Mouse (Mus musculus) stomach, postnatal 0 days (tissue): Measurements from ENCODE around the gene Ptpn13. TPM values are rescaled to one million over a fixed set of nuclear protein-coding genes. Genes with fewer than 3 reads are reported as not detected.

Experiments used
- ATAC-seq: fragments of 200-750 bp; cut with Nextera tagmentation; 2 replicates; pipeline ENCODE4 v1.8.0; 2017; ENCODE audit not compliant: low FRiP score, low TSS enrichment
- DNase-seq: peaks from one replicate; pipeline ENCODE4 v3.0.0-alpha.2; 2016; ENCODE audit warnings: low spot score
- H3K27ac ChIP-seq: fragments of 300-500 bp; sonication (generic); replicated peaks from 2 replicates; pipeline ENCODE4 v1.5.1; 2014; ENCODE audit warnings: mild to moderate bottlenecking, control low read depth
- H3K27me3 ChIP-seq: fragments of 300-500 bp; sonication (generic); 2 replicates; pipeline ENCODE4 v1.6.1; 2014; ENCODE audit warnings: low read length; ENCODE audit not compliant: control insufficient read depth, insufficient read depth
- H3K36me3 ChIP-seq: fragments of 300-500 bp; sonication (generic); 2 replicates; pipeline ENCODE4 v1.6.1; 2014; ENCODE audit warnings: low read length, mixed read lengths; ENCODE audit not compliant: control insufficient read depth, insufficient read depth
- H3K4me1 ChIP-seq: fragments of 300-500 bp; sonication (generic); replicated peaks from 2 replicates; pipeline ENCODE4 v1.6.1; 2014; ENCODE audit warnings: antibody characterized with exemption; ENCODE audit not compliant: control insufficient read depth, insufficient read depth
- H3K4me2 ChIP-seq: fragments of 300-500 bp; sonication (generic); replicated peaks from 2 replicates; pipeline ENCODE4 v1.6.1; 2014; ENCODE audit warnings: low read depth, mild to moderate bottlenecking, control low read depth, moderate library complexity
- H3K4me3 ChIP-seq: fragments of 300-500 bp; sonication (generic); 2 replicates; pipeline ENCODE4 v1.5.1; 2014; ENCODE audit warnings: low read depth, low read length, control low read depth
- H3K9ac ChIP-seq: fragments of 300-500 bp; sonication (generic); 2 replicates; pipeline ENCODE4 v1.6.1; 2014; ENCODE audit warnings: mild to moderate bottlenecking, low read length, control low read depth, mixed read lengths
- H3K9me3 ChIP-seq: fragments of 300-500 bp; sonication (generic); 2 replicates; pipeline ENCODE4 v1.6.1; 2016; ENCODE audit warnings: low read length; ENCODE audit not compliant: control insufficient read depth
- CTCF ChIP-seq: IDR thresholded peaks from 2 replicates; pipeline ENCODE4 v1.5.1; 2016; ENCODE audit warnings: antibody characterized with exemption, low read depth, mild to moderate bottlenecking, moderate library complexity
- EP300 ChIP-seq: optimal IDR thresholded peaks from 2 replicates; pipeline ENCODE3; 2016; ENCODE audit warnings: antibody characterized with exemption
- WGBS: fragments of 180-500 bp; shearing (Covaris S2); extraction: QIAGEN DNeasy Blood & Tissue Kit; methylation state at CpG from one replicate; pipeline ENCODE4 v1.1.7; 2014; 5-methylcytosine and 5-hydroxymethylcytosine counted together
- polyA plus RNA-seq: library from polyadenylated mRNA; unstranded; fragments of >200 nt; fragmentation: Nextera tagmentation; extraction: Ambion mirVana; gene quantifications from 2 replicates; pipeline ENCODE4 v1.2.1, GENCODE M21; 2015

The Ptpn13 gene
- polyA plus RNA-seq, 1 experiment from 2014 or later = 7.6 TPM

DNA sequence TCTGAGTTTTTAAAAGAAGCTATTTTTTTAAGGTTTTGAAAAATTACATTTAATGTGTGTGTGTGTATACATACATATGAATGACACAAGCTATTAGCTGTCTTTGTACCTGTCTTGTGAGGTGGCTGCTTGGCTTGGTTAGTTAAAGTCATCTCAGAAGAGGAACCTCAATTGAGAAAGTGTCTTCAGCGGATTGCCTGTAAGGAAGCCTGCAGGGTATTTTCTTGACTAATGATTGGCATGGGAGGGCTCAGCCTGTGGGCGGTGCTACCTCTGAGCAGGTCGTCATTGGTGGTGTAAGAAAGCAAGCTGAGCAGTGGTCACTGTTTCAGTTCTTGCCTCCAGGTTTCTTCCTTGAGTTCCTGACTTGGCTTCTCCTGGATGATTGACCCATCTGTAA lies 12.7 kb downstream of the Ptpn13 start:
- H3K27me3 ChIP-seq = no peaks in the 10 kb centered on the region
- TF ChIP-seq EP300 = no peak
- ATAC-seq (peak; percentile 21; the same call in 1 of the 2 replicates), DNase-seq (peak; percentile 52)
- no peak overlapping the region for H3K4me3 ChIP-seq
- no peaks in the 10 kb centered on the region for H3K36me3 ChIP-seq
- no peak overlapping the region for H3K4me2 ChIP-seq
- H3K9ac ChIP-seq = no peak overlapping the region
- peaks cover 6% of the 10 kb centered on the region; the same call in 1 of the 2 replicates for H3K4me1 ChIP-seq
- WGBS = 67% methylated on average over 3 of the region's 3 CpGs
- no peaks in the 10 kb centered on the region for H3K9me3 ChIP-seq
- no peak overlapping the region for H3K27ac ChIP-seq

DNA sequence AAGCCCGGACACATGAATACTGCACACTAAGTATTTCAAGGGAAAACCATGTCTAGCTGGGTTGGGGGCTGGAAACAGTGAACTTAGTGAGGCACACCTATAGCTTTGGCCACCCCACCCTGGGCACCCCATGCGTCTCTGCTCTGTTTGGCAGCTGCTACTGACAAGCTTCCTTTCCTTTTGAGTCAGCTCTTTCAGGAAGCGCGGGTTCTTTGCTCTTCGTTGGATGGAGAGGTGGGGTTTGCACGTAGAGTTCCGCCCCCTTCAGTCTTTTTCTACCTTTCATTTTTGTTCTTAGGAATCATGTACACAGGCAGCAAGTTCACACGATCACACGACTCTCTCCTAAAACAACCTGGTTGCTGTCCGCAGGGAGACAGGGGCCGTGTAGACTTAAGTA lies 14.2 kb downstream of the Ptpn13 start:
- Histone ChIP-seq H3K4me1 (peaks cover 6% of the 10 kb centered on the region), H3K36me3 (no peaks in the 10 kb centered on the region), H3K9ac (no peak overlapping the region), H3K9me3 (no peaks in the 10 kb centered on the region), H3K4me2 (peak overlapping the region; percentile 11; the same call in 1 of the 2 replicates), H3K27ac (0 out of 2 replicates have a peak overlapping the region, but pooled peaks have one; percentile 8), H3K4me3 (no peak overlapping the region), H3K27me3 (no peaks in the 10 kb centered on the region)
- WGBS = 58% methylated on average over 11 of the region's 11 CpGs
- ATAC-seq (peak; percentile 43; the same call in 1 of the 2 replicates), DNase-seq (no peak)
- TF ChIP-seq EP300 (no peak), CTCF (no peak)

- Histone ChIP-seq H3K27me3 (no peaks in the 10 kb centered on the region), H3K9ac (no peak overlapping the region), H3K27ac (no peak overlapping the region), H3K9me3 (no peaks in the 10 kb centered on the region), H3K4me1 (peaks cover 6% of the 10 kb centered on the region), H3K4me3 (no peak overlapping the region), H3K4me2 (no peak overlapping the region), H3K36me3 (no peaks in the 10 kb centered on the region)
- TF ChIP-seq CTCF (no peak), EP300 (no peak)
- WGBS = 93% methylated on average over 11 of the region's 11 CpGs
- DNase-seq = no peak
- no peak for ATAC-seq
Measured at GRCm38 (mm10) chr5:103440418-103441276, 15.7 kb downstream of the Ptpn13 start.

DNA sequence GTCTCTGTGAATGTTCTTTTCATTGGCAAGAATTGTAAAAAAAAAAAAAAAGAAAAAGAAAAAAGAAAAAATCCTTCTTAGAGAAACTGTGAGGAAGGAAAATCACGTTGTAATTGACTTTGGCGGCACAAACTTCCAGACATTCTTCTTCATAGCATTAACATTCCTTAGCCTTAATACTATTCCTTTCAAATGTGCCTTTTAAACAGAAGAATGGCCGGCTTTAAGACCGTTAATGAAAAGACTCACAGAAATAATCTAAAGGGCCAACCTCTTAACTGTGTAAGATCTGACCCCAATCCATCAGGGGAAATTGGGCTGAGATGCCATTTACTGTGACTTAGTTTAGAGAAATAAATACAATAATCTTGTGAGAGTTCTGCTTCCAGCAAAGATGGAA lies 16.7 kb downstream of the Ptpn13 start:
- no peak overlapping the region for H3K27ac ChIP-seq
- ATAC-seq (no peak), DNase-seq (no peak)
- no peaks in the 10 kb centered on the region for H3K36me3 ChIP-seq
- no peak overlapping the region for H3K9ac ChIP-seq
- no peaks in the 10 kb centered on the region for H3K27me3 ChIP-seq
- WGBS = 32% methylated on average over 4 of the region's 4 CpGs
- no peak overlapping the region for H3K4me3 ChIP-seq
- no peak overlapping the region for H3K4me2 ChIP-seq
- H3K9me3 ChIP-seq = no peaks in the 10 kb centered on the region
- TF ChIP-seq EP300 (no peak), CTCF (no peak)
- H3K4me1 ChIP-seq = no peaks in the 10 kb centered on the region; the same call in 1 of the 2 replicates

- ATAC-seq = no peak
- H3K27me3 ChIP-seq = no peaks in the 10 kb centered on the region
- no peaks in the 10 kb centered on the region for H3K9me3 ChIP-seq
- no peak overlapping the region for H3K27ac ChIP-seq
- H3K4me3 ChIP-seq = no peak overlapping the region
- WGBS = 80% methylated on average over 4 of the region's 4 CpGs
- no peaks in the 10 kb centered on the region for H3K36me3 ChIP-seq
- DNase-seq = no peak
- TF ChIP-seq EP300 (no peak), CTCF (no peak)
- no peak overlapping the region for H3K9ac ChIP-seq
- no peak overlapping the region for H3K4me2 ChIP-seq
- no peaks in the 10 kb centered on the region; the same call in 1 of the 2 replicates for H3K4me1 ChIP-seq
Measured at GRCm38 (mm10) chr5:103442269-103442688, 17.3 kb downstream of the Ptpn13 start.

DNA sequence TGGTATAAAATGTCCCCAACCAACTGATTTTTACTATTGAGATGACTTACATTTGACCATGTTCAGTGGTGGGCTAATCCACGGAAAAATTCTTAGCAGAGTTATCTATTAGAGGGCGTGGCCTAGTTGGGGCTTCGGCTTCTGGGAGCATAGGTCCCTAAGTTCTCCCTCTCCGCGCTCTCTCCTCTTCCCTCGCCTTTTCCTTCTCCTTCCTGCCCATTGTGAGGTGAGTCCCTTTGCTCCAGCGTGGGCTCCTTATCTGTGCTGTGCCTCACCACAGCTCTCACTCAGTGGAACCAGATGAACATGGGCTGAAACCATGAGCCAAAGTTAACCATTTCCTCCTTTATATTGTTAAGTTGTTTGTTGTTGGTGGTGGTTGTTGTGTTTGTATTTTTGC lies 17.9 kb downstream of the Ptpn13 start:
- H3K4me2 ChIP-seq = no peak overlapping the region
- no peaks in the 10 kb centered on the region for H3K9me3 ChIP-seq
- H3K9ac ChIP-seq = no peak overlapping the region
- DNase-seq (no peak), ATAC-seq (no peak)
- H3K4me3 ChIP-seq = no peak overlapping the region
- 75% methylated on average over 7 of the region's 7 CpGs for whole genome bisulfite sequencing
- no peaks in the 10 kb centered on the region for H3K36me3 ChIP-seq
- TF ChIP-seq EP300 = no peak
- TF ChIP-seq CTCF = no peak
- no peaks in the 10 kb centered on the region for H3K27me3 ChIP-seq
- H3K27ac ChIP-seq = no peak overlapping the region
- H3K4me1 ChIP-seq = no peaks in the 10 kb centered on the region; the same call in 1 of the 2 replicates
